Mouse (Mus musculus) lung, adult 2 months (tissue): ENCODE measurements around the gene Dlx5.

Experiments used
- CTCF ChIP-seq: fragments of 200-500 bp; IDR thresholded peaks from 2 replicates; pipeline ENCODE4 v1.5.1; 2011; ENCODE audit warnings: mild to moderate bottlenecking, low read length, control low read depth; ENCODE audit not compliant: insufficient read depth
- POLR2A ChIP-seq: fragments of 200-500 bp; IDR thresholded peaks from 2 replicates; pipeline ENCODE4 v1.6.1; 2011; ENCODE audit warnings: low read depth, mild to moderate bottlenecking, control low read depth, low read length, borderline replicate concordance; ENCODE audit errors: extremely low read depth

- TF ChIP-seq CTCF (no peak), POLR2A (no peak)
Observed at GRCm38 (mm10) chr6:6855746-6856185, 26.1 kb downstream of the Dlx5 start.
